Mouse (Mus musculus) olfactory bulb, adult 2 months (tissue): ENCODE measurements around the gene Gapvd1.

ENCODE experiments used
- CTCF ChIP-seq: fragments of 200-500 bp; IDR thresholded peaks from 2 replicates; pipeline ENCODE4 v1.5.1; 2012; ENCODE audit warnings: low read depth, mild to moderate bottlenecking, low read length, moderate library complexity; ENCODE audit not compliant: insufficient read depth
- POLR2A ChIP-seq: fragments of 200-500 bp; IDR thresholded peaks from 2 replicates; pipeline ENCODE4 v1.6.1; 2012; ENCODE audit warnings: mild to moderate bottlenecking, low read depth, low read length, moderate library complexity; ENCODE audit not compliant: insufficient read depth

- TF ChIP-seq POLR2A (no peak), CTCF (no peak)
Observed at GRCm38 (mm10) chr2:34794511-34794910, 39.5 kb upstream of the Gapvd1 start.
